Mouse (Mus musculus) myocyte (in vitro differentiated cells): ENCODE measurements around the gene Gp1bb.

Experiments
- CEBPB ChIP-seq: IDR thresholded peaks from 2 replicates; pipeline ENCODE4 v1.6.1; 2011; ENCODE audit warnings: mild to moderate bottlenecking, moderate library complexity; ENCODE audit not compliant: poor library complexity, insufficient read depth, severe bottlenecking
- E2F4 ChIP-seq: IDR thresholded peaks from one replicate; pipeline ENCODE4 v1.6.1; 2011; ENCODE audit warnings: mild to moderate bottlenecking, control low read depth, moderate library complexity; ENCODE audit not compliant: insufficient read depth
- MAX ChIP-seq: IDR thresholded peaks from one replicate; pipeline ENCODE4 v1.6.1; 2011; ENCODE audit warnings: low read depth, mild to moderate bottlenecking, control low read depth
- MYOD1 ChIP-seq, 3 experiments: IDR thresholded peaks; one replicate each; pipeline ENCODE4 v1.6.1; 2011; ENCODE audit warnings: control low read depth in 2 of 3, low read depth in 2 of 3, mild to moderate bottlenecking in 2 of 3, moderate library complexity in 1 of 3; ENCODE audit not compliant: insufficient read length in 2 of 3, control insufficient read depth in 1 of 3
- MYOG ChIP-seq, 3 experiments: IDR thresholded peaks; one replicate each; pipeline ENCODE4 v1.6.1; 2011; ENCODE audit warnings: control low read depth in 2 of 3, low read depth in 2 of 3, mild to moderate bottlenecking in 2 of 3; ENCODE audit not compliant: insufficient read length in 2 of 3, control insufficient read depth in 1 of 3, insufficient read depth in 1 of 3
- POLR2A ChIP-seq: IDR thresholded peaks from one replicate; pipeline ENCODE4 v1.6.1; 2011; ENCODE audit warnings: low read depth, mild to moderate bottlenecking, control low read depth, moderate library complexity; ENCODE audit not compliant: insufficient read length
- POLR2AphosphoS2 ChIP-seq: IDR thresholded peaks from one replicate; pipeline ENCODE4 v1.6.1; 2011; ENCODE audit warnings: low read depth, control low read depth; ENCODE audit not compliant: insufficient read length
- REST ChIP-seq: IDR thresholded peaks from one replicate; pipeline ENCODE4 v1.6.1; 2011; ENCODE audit warnings: mild to moderate bottlenecking, control low read depth, moderate library complexity; ENCODE audit not compliant: insufficient read depth, insufficient read length
- SRF ChIP-seq: IDR thresholded peaks from one replicate; pipeline ENCODE4 v1.6.1; 2011; ENCODE audit warnings: low read depth; ENCODE audit not compliant: control insufficient read depth, insufficient read length
- TCF12 ChIP-seq: IDR thresholded peaks from one replicate; pipeline ENCODE4 v1.6.1; 2011; ENCODE audit warnings: mild to moderate bottlenecking, control low read depth; ENCODE audit not compliant: poor library complexity, insufficient read depth, severe bottlenecking
- USF1 ChIP-seq: IDR thresholded peaks from one replicate; pipeline ENCODE4 v1.6.1; 2011; ENCODE audit warnings: low read depth, mild to moderate bottlenecking, control low read depth, moderate library complexity

- no peak for TF ChIP-seq POLR2A
- no peak for TF ChIP-seq E2F4
- no peak for TF ChIP-seq TCF12
- TF ChIP-seq USF1 = no peak
- TF ChIP-seq MYOG (IDR thresholded peaks at IDR 0.05; ENCODE audit: control insufficient read depth in 1 of 3, insufficient read depth in 1 of 3, insufficient read length in 2 of 3, low read depth in 2 of 3) = no peak
- TF ChIP-seq REST = no peak
- TF ChIP-seq POLR2AphosphoS2 = no peak
- no peak for TF ChIP-seq MYOD1 (IDR thresholded peaks at IDR 0.05; ENCODE audit: control insufficient read depth in 1 of 3, insufficient read length in 2 of 3, low read depth in 2 of 3)
- TF ChIP-seq MAX = no peak
- TF ChIP-seq SRF = no peak
- no peak for TF ChIP-seq CEBPB
These were observed 13.1 kb downstream of the Gp1bb start for GRCm38 (mm10) chr16:18609099-18609498.
